Mouse (Mus musculus): ENCODE data around the gene Minos1.
A peak's percentile ranks its signal among the peaks of the same experiment; 100 is the strongest.

Gene Minos1

GRCm38 (mm10) chr4:139057291-139057690 is 73.6 kb downstream of the Minos1 start:
- DNase-seq: peak in 1 of 2 experiments; percentile 25

DNA sequence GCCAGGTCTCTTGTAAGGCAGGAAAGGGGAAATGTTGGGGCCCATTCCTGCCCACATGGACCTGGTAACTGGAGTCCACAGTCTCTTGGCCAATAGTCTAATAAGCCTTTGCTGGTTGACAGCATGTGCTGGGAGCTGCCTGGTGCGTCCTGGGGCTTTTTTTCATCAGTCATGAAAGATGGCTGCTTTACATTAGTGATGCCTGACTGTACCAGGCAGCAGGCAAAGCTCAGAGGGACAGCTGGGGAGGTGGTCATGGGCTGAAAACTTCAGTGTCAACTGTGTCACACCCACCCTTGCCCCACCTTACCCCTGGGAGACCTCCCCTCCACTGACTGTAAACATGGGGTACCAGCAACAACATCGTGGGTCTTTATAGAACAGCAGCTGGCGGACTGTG is 75.2 kb downstream of the Minos1 start:
- no peak for DNase-seq

DNA sequence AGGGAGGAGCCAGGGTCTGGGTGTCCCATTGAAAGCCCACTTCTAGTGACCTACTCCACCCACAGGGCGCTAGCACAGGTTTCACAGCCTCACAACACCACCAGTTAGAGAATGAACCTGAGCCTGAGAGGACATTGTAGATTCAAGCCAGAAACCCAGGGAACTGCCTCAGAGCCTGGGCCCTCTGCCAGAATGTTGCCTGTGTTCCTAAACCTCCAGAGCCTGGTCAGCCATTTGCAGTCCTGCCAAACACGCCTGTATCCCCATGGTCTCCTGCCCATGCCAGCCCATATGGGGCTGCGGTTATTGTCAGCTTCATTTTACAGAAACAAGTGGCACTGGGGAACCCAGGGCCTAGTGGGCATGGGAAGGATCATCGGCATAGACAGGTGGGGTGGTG is 75.6 kb downstream of the Minos1 start:
- peak; percentile 73 to 83 for DNase-seq

DNA sequence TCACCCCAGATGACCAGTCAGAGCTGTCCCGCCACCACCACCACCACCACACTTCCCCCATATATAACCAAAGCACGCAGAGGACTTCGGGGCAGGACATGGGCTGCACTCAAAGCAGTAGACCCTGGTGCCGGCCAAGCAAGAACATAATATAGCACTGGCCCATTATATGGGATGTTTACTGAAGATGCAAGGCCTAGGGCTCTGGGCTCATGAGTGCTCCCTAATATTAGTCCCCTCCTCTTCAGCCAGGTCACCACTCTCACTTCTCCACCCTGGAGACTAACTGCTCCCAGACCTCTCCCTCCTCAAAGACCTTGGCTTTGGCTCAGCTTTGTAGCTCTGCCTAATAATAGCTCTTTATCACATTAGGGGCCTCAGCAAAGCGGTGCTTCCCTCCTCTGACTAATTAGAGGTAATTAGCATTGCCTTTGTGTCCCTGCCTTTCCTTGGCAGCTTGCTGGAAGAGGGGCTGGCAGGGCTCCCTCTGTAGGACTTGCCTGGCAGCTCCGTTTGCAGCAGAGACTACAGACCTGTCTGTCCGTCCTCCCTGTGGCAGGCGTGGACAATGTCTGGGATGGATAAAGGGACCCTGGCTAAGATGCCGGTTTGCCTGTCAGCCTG is 76.5 kb downstream of the Minos1 start:
- DNase-seq: peak; percentile 29 to 47

DNA sequence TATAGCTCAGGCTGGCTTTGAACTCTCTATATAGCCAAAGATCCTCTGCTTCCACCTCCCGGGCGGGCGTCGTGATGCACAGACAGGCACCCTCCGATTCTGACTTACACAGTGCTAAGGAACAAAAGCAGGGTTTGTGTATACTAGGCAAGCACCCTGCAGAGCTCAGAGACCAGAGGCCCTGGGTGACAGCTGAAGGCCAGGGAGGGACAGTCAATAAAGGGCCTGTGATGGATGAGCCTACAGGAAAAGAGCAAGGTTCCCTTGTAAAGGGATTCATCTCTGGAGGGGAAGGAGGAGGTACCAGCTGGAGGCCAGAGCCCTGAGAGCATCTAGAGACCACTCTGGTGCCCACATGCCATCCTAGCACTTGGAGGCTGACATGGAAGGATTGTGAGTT is 77.5 kb downstream of the Minos1 start:
- DNase-seq: no peak

GRCm38 (mm10) chr4:139052796-139053195 is 78.1 kb downstream of the Minos1 start:
- no peak for DNase-seq

Data from cerebellum, postnatal 25 days (tissue).